31 mouse cellular contexts compared by ENCODE assay signal in the genomic region with DNA sequence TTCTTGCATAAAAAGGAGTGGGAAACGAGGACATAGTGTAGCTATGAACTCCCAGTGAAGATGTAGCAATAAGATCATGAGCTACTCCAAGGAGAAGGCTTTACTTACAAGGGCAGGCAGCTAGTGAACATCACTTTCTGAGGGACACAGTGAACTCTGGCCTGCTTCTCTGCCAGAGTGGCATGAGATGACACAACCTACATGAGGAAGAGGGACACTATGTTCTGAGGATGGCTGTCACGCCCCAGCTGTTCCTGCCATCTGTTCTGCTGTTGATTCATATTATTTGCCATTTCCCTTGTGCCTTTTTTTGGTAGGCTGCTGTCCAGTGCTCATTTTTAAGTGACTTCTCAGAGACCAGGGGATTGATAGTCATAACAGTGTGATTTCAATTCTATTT.
DNase-seq lines count a peak whose midpoint lies in the region; ATAC-seq and TF ChIP-seq lines count a peak whose summit lies in the region.
"Had no signal": no experiment of that assay in that cellular context is flagged by ENCODE, and none has a peak within 500 bp of the region (broad histone marks: within the 10 kb centered on the region; RNA-seq: fewer than 3 reads in every experiment).

No protein-coding gene starts in this region.

- H3K9me3 ChIP-seq in midbrain, postnatal 0 days (ENCODE audit: low read length) = no peaks in the 10 kb centered on the region
- H3K9me3 ChIP-seq in midbrain, embryonic 16.5 days (replicated peaks; ENCODE audit: control insufficient read depth, low read length, poor library complexity, severe bottlenecking) = no peaks in the 10 kb centered on the region
- H3K9me3 ChIP-seq: heart, embryonic 12.5 days; limb, embryonic 10.5 days; limb, embryonic 15.5 days; liver, embryonic 13.5 days; midbrain, embryonic 10.5 days; midbrain, embryonic 15.5 days; neural tube, embryonic 12.5 days had no signal

- peak; percentile 4 for DNase-seq in gastrocnemius, adult 18-20 months (ENCODE audit: low spot score)
- no peak for DNase-seq in gastrocnemius, postnatal 4 days (ENCODE audit: low spot score in 2 of 2)
- peak; percentile 24 for DNase-seq in midbrain, postnatal 0 days (ENCODE audit: low spot score)
- DNase-seq in cerebellum, adult 9-11 months = peak; percentile 4
- DNase-seq in skeletal muscle tissue, adult 2 months (ENCODE audit: low read depth, low spot score) = peak; percentile 55
- DNase-seq: adrenal gland, adult 2 months; adrenal gland, postnatal 36 days; B cell, adult 2 months; forebrain, postnatal 0 days; gastrocnemius, postnatal 25 days; heart, adult 18-20 months; heart, postnatal 4 days; kidney, adult 9 months; kidney, postnatal 10 days; liver, embryonic 13.5 days; lung, adult 18-20 months; lung, postnatal 10 days; spleen, adult 18-20 months; thymus, postnatal 14 days had no signal

- no peaks in the 10 kb centered on the region for H3K4me1 ChIP-seq in midbrain, postnatal 0 days (ENCODE audit: insufficient read depth, low read length)
- H3K4me1 ChIP-seq in midbrain, embryonic 16.5 days (ENCODE audit: control insufficient read depth, insufficient read depth, low read length) = no peaks in the 10 kb centered on the region
- H3K4me1 ChIP-seq: heart, embryonic 12.5 days; limb, embryonic 10.5 days; limb, embryonic 15.5 days; liver, embryonic 13.5 days; midbrain, embryonic 10.5 days; midbrain, embryonic 15.5 days; neural tube, embryonic 12.5 days had no signal

- H3K4me3 ChIP-seq in midbrain, postnatal 0 days (ENCODE audit: low read depth, low read length) = no peak overlapping the region
- H3K4me3 ChIP-seq in midbrain, embryonic 16.5 days (ENCODE audit: low read depth, low read length) = no peak overlapping the region
- H3K4me3 ChIP-seq: erythroblast, embryonic 14.5 days; heart, embryonic 12.5 days; limb, embryonic 10.5 days; limb, embryonic 15.5 days; liver, embryonic 13.5 days; midbrain, embryonic 10.5 days; midbrain, embryonic 15.5 days; myocyte; neural tube, embryonic 12.5 days had no signal

- 77% methylated on average over 2 of the region's 2 CpGs for WGBS in midbrain, postnatal 0 days
- WGBS in midbrain, embryonic 16.5 days = 89% methylated on average over 2 of the region's 2 CpGs

- ATAC-seq in midbrain, postnatal 0 days (ENCODE audit: low FRiP score) = no peak
- no peak for ATAC-seq in midbrain, embryonic 16.5 days
- ATAC-seq in megakaryocyte, adult 5-6 weeks (ENCODE audit: poor library complexity, severe bottlenecking) = no peak
- ATAC-seq: forebrain, postnatal 0 days; intestine, postnatal 0 days; midbrain, embryonic 15.5 days had no signal

- H3K4me2 ChIP-seq in midbrain, postnatal 0 days (ENCODE audit: low read depth, low read length, poor library complexity, severe bottlenecking) = no peak overlapping the region
- no peak overlapping the region for H3K4me2 ChIP-seq in midbrain, embryonic 16.5 days (ENCODE audit: low read length)
- H3K4me2 ChIP-seq: heart, embryonic 12.5 days; hindbrain, embryonic 14.5 days; limb, embryonic 15.5 days; liver, embryonic 13.5 days; midbrain, embryonic 15.5 days; neural tube, embryonic 12.5 days had no signal

- TF ChIP-seq CTCF in midbrain, postnatal 0 days (IDR thresholded peaks at IDR 0.05) = no peak

- H3K27ac ChIP-seq in midbrain, postnatal 0 days (ENCODE audit: low read depth, low read length) = no peak overlapping the region
- H3K27ac ChIP-seq in midbrain, embryonic 16.5 days (ENCODE audit: low read length) = no peak overlapping the region
- H3K27ac ChIP-seq: hindbrain, embryonic 14.5 days; limb, embryonic 10.5 days; limb, embryonic 15.5 days; liver, embryonic 13.5 days; midbrain, embryonic 10.5 days; midbrain, embryonic 15.5 days; neural tube, embryonic 12.5 days had no signal

- H3K36me3 ChIP-seq in midbrain, postnatal 0 days (ENCODE audit: insufficient read depth, low read length) = no peaks in the 10 kb centered on the region
- H3K36me3 ChIP-seq in midbrain, embryonic 16.5 days (ENCODE audit: control insufficient read depth, insufficient read depth, low read length) = no peaks in the 10 kb centered on the region
- H3K36me3 ChIP-seq: heart, embryonic 12.5 days; limb, embryonic 10.5 days; limb, embryonic 15.5 days; liver, embryonic 13.5 days; midbrain, embryonic 10.5 days; midbrain, embryonic 15.5 days; neural tube, embryonic 12.5 days had no signal

- H3K9ac ChIP-seq in midbrain, postnatal 0 days (replicated peaks; ENCODE audit: low read length, poor library complexity, severe bottlenecking) = no peak overlapping the region
- no peak overlapping the region for H3K9ac ChIP-seq in midbrain, embryonic 16.5 days (ENCODE audit: low read depth, low read length)
- H3K9ac ChIP-seq: forebrain, postnatal 0 days; heart, embryonic 12.5 days; hindbrain, embryonic 14.5 days; limb, embryonic 15.5 days; liver, embryonic 13.5 days; midbrain, embryonic 15.5 days; neural tube, embryonic 12.5 days had no signal

- H3K27me3 ChIP-seq in midbrain, postnatal 0 days (ENCODE audit: insufficient read depth, low read length) = no peaks in the 10 kb centered on the region
- no peaks in the 10 kb centered on the region for H3K27me3 ChIP-seq in midbrain, embryonic 16.5 days (ENCODE audit: control insufficient read depth, insufficient read depth, low read depth, low read length)
- H3K27me3 ChIP-seq: heart, embryonic 12.5 days; limb, embryonic 15.5 days; liver, embryonic 13.5 days; midbrain, embryonic 15.5 days; neural tube, embryonic 12.5 days had no signal

Comparison
In these comparisons a context has a peak if more than half of its experiments do, and no peak if none do; other contexts are left out.
1. DNase-seq: peak in gastrocnemius, adult 18-20 months (single experiment), midbrain, postnatal 0 days (single experiment), cerebellum, adult 9-11 months (single experiment) and skeletal muscle tissue, adult 2 months (single experiment); none in gastrocnemius, postnatal 4 days (0 of 2).